Mouse (Mus musculus): ENCODE results near the gene Ppp1r9a.

GRCm38 (mm10) chr6:5188036-5188435, 285.3 kb downstream of the Ppp1r9a start:
- TF ChIP-seq POLR2A (IDR thresholded peaks at IDR 0.05; ENCODE audit: low read depth, low read length): no peak
- TF ChIP-seq CTCF (IDR thresholded peaks at IDR 0.05; ENCODE audit: extremely low read depth, insufficient read depth, insufficient read length, insufficient replicate concordance): no peak
